Mouse (Mus musculus) testis, adult 2 months (tissue): ENCODE results near the gene Acan.

ENCODE experiments used
- CTCF ChIP-seq: fragments of 200-500 bp; IDR thresholded peaks from 2 replicates; pipeline ENCODE4 v1.5.1; 2012; ENCODE audit warnings: low read depth, mild to moderate bottlenecking, inconsistent platforms, low read length, moderate library complexity; ENCODE audit not compliant: control insufficient read depth, insufficient read depth, insufficient replicate concordance
- POLR2A ChIP-seq: fragments of 200-500 bp; IDR thresholded peaks from 2 replicates; pipeline ENCODE4 v1.6.1; 2012; ENCODE audit warnings: low read depth, mild to moderate bottlenecking, inconsistent platforms, low read length, moderate library complexity; ENCODE audit not compliant: control insufficient read depth

DNA sequence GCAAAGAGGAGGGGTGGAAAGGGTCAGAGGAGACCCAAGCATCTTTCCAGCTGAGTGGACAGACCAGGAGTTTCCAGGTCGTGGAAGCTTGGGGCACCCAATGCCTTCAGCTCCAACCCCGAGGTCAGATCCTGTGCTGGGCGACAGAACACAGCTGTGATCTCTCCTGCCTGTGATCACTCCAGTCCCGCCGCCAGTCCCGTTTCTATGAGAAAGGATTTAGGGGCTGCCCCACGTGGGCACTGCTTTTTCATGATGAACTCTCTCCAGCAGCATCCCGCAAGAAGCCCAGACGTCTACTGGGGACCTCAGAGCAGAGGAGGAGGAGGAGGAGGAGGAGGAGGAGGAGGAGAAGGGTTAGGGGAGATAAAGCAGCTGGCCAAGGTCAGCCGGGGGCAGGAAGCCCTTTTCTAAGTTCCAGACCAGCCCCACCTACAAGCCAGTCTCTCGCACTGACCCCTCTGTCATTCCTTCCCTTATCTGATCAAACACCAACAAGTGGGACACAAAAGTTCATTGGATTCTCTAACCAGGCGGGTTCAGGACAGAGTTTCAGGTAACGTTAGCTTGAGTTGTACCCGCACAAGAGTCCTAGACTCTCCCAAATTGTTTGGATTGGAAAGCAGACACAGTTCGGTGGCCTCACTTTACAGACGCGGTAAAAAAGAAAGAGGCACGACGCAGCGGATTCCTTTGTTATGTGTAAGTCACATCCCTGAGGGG is 94.8 kb downstream of the Acan start:
- no peak for TF ChIP-seq CTCF
- TF ChIP-seq POLR2A = no peak
